ENCODE assay signal across 13 mouse cellular contexts in genomic region chr3:67267448-67267847, GRCm38 (mm10).
A peak's percentile ranks its signal among the peaks of the same experiment; 100 is the strongest.
DNase-seq lines count a peak whose midpoint lies in the region; ATAC-seq and TF ChIP-seq lines count a peak whose summit lies in the region.
"Had no signal": no experiment of that assay in that cellular context is flagged by ENCODE, and none has a peak within 500 bp of the region (broad histone marks: within the 10 kb centered on the region; RNA-seq: fewer than 3 reads in every experiment).

No protein-coding gene starts in this region.

- DNase-seq in embryo, embryonic 11 days: peak; percentile 4
- DNase-seq in embryo, embryonic 10 days (ENCODE audit: low spot score): no peak
- DNase-seq in kidney, adult 2 months: peak; percentile 9
- DNase-seq in kidney, adult 8-10 months: no peak
- DNase-seq in midbrain, embryonic 14.5 days: peak; percentile 73
- DNase-seq in testis, postnatal 14 days (ENCODE audit: low spot score): no peak
- no peak for DNase-seq in thymus, postnatal 10 days (ENCODE audit: low spot score in 2 of 2)
- DNase-seq: adrenal gland, postnatal 14 days; cerebellum, adult 11 months had no signal

- no peaks in the 10 kb centered on the region for H3K27me3 ChIP-seq in kidney, adult 2 months (replicated peaks; ENCODE audit: control insufficient read depth, insufficient read depth, low read length)
- no peaks in the 10 kb centered on the region for H3K27me3 ChIP-seq in midbrain, embryonic 14.5 days (ENCODE audit: control insufficient read depth, insufficient read depth, low read length)
- H3K27me3 ChIP-seq in midbrain, embryonic 13.5 days: no peaks in the 10 kb centered on the region
- H3K27me3 ChIP-seq: embryonic facial prominence, embryonic 13.5 days; kidney, embryonic 15.5 days; limb, embryonic 15.5 days had no signal

- no peak overlapping the region for H3K27ac ChIP-seq in kidney, adult 2 months (ENCODE audit: insufficient read depth, low read depth, low read length)
- H3K27ac ChIP-seq in midbrain, embryonic 14.5 days (replicated peaks; ENCODE audit: low read depth, low read length): no peak overlapping the region
- no peak overlapping the region for H3K27ac ChIP-seq in midbrain, embryonic 13.5 days
- H3K27ac ChIP-seq: embryonic facial prominence, embryonic 13.5 days; kidney, embryonic 15.5 days; limb, embryonic 15.5 days had no signal

- H3K4me1 ChIP-seq in kidney, adult 2 months (ENCODE audit: control insufficient read depth, insufficient read depth, low read length): no peaks in the 10 kb centered on the region
- no peaks in the 10 kb centered on the region for H3K4me1 ChIP-seq in midbrain, embryonic 14.5 days (ENCODE audit: control insufficient read depth, insufficient read depth, low read length)
- H3K4me1 ChIP-seq in midbrain, embryonic 13.5 days (replicated peaks): peaks cover 6% of the 10 kb centered on the region
- H3K4me1 ChIP-seq: embryonic facial prominence, embryonic 13.5 days; kidney, embryonic 15.5 days; limb, embryonic 15.5 days had no signal

- no peaks in the 10 kb centered on the region for H3K36me3 ChIP-seq in kidney, adult 2 months (ENCODE audit: control insufficient read depth, insufficient read depth, low read length)
- no peaks in the 10 kb centered on the region for H3K36me3 ChIP-seq in midbrain, embryonic 14.5 days (ENCODE audit: control insufficient read depth, insufficient read depth, low read length)
- H3K36me3 ChIP-seq in midbrain, embryonic 13.5 days: no peaks in the 10 kb centered on the region
- H3K36me3 ChIP-seq: embryonic facial prominence, embryonic 13.5 days; kidney, embryonic 15.5 days; limb, embryonic 15.5 days had no signal

- H3K9me3 ChIP-seq in midbrain, embryonic 14.5 days (ENCODE audit: control insufficient read depth, low read length): no peaks in the 10 kb centered on the region
- no peaks in the 10 kb centered on the region for H3K9me3 ChIP-seq in midbrain, embryonic 13.5 days
- H3K9me3 ChIP-seq: embryonic facial prominence, embryonic 13.5 days; kidney, embryonic 15.5 days; limb, embryonic 15.5 days had no signal

- 68% methylated on average over 3 of the region's 3 CpGs for WGBS in kidney, adult 2 months
- WGBS in midbrain, embryonic 14.5 days: 70% methylated on average over 3 of the region's 3 CpGs
- 73% methylated on average over 3 of the region's 3 CpGs for WGBS in midbrain, embryonic 13.5 days

- no peak overlapping the region for H3K9ac ChIP-seq in midbrain, embryonic 14.5 days (replicated peaks; ENCODE audit: low read length)
- no peak overlapping the region for H3K9ac ChIP-seq in midbrain, embryonic 13.5 days (replicated peaks)
- H3K9ac ChIP-seq: embryonic facial prominence, embryonic 13.5 days; kidney, embryonic 15.5 days; limb, embryonic 15.5 days had no signal

- no peak overlapping the region for H3K4me3 ChIP-seq in kidney, adult 2 months (ENCODE audit: insufficient read depth, low read depth, low read length)
- no peak overlapping the region for H3K4me3 ChIP-seq in midbrain, embryonic 14.5 days (replicated peaks; ENCODE audit: low read depth, low read length)
- H3K4me3 ChIP-seq in midbrain, embryonic 13.5 days (replicated peaks): no peak overlapping the region
- H3K4me3 ChIP-seq: embryonic facial prominence, embryonic 13.5 days; kidney, embryonic 15.5 days; limb, embryonic 15.5 days had no signal

- no peak for TF ChIP-seq CTCF in kidney, adult 2 months (conservative IDR thresholded peaks at IDR 0.05; ENCODE audit: insufficient read depth, insufficient read length, low read depth, low read length)

- H3K4me2 ChIP-seq in midbrain, embryonic 14.5 days (ENCODE audit: low read length): no peak overlapping the region
- no peak overlapping the region for H3K4me2 ChIP-seq in midbrain, embryonic 13.5 days (replicated peaks)
- H3K4me2 ChIP-seq: embryonic facial prominence, embryonic 13.5 days; kidney, embryonic 15.5 days; limb, embryonic 15.5 days had no signal

- no peak for TF ChIP-seq POLR2A in kidney, adult 2 months (IDR thresholded peaks at IDR 0.05; ENCODE audit: low read depth, low read length)

- no peak for ATAC-seq in midbrain, embryonic 14.5 days (ENCODE audit: low FRiP score, low TSS enrichment)
- no peak for ATAC-seq in midbrain, embryonic 13.5 days

Comparison
In these comparisons a context has a peak if more than half of its experiments do, and no peak if none do; other contexts are left out.
1. DNase-seq: peak in embryo, embryonic 11 days (single experiment), kidney, adult 2 months (single experiment) and midbrain, embryonic 14.5 days (single experiment); none in embryo, embryonic 10 days (single experiment), kidney, adult 8-10 months (0 of 2), testis, postnatal 14 days (single experiment) and thymus, postnatal 10 days (0 of 2).